15 mouse cellular contexts compared by ENCODE assay signal in genomic region chr2:129633982-129634381, GRCm38 (mm10). TPM values are rescaled to one million over a fixed set of nuclear protein-coding genes. Genes with fewer than 3 reads are reported as not detected.
DNase-seq lines count a peak whose midpoint lies in the region; TF ChIP-seq lines count a peak whose summit lies in the region.
"Had no signal": no experiment of that assay in that cellular context is flagged by ENCODE, and none has a peak within 500 bp of the region (broad histone marks: within the 10 kb centered on the region; RNA-seq: fewer than 3 reads in every experiment).

No protein-coding gene starts in this region.

- peaks cover 30% of the 10 kb centered on the region for H3K36me3 ChIP-seq in macrophage (ENCODE audit: inconsistent target)

- TF ChIP-seq CTCF in layer of hippocampus, adult 2 months (conservative IDR thresholded peaks at IDR 0.05), result no peak

- peak overlapping the region; percentile 29; the same call in 1 of the 2 replicates for H3K27ac ChIP-seq in layer of hippocampus, adult 2 months
- peak overlapping the region; percentile 59; the same call in 1 of the 2 replicates for H3K27ac ChIP-seq in macrophage
- H3K27ac ChIP-seq: embryonic facial prominence, embryonic 13.5 days; hindbrain, embryonic 13.5 days; limb, embryonic 13.5 days; liver, embryonic 14.5 days; midbrain, embryonic 15.5 days; neural tube, embryonic 15.5 days had no signal

- DNase-seq in heart, adult 11 months, result peak; percentile 89
- DNase-seq in heart, postnatal 4 days, result no peak
- no peak for DNase-seq in layer of hippocampus, adult 2 months (ENCODE audit: low spot score in 2 of 2)
- no peak for DNase-seq in layer of hippocampus, adult 18-20 months (ENCODE audit: low spot score in 2 of 2)
- DNase-seq in NIH3T3 (ENCODE audit: low read depth), result peak; percentile 38
- DNase-seq in frontal cortex, postnatal 36 days (ENCODE audit: low spot score in 2 of 2), result no peak
- DNase-seq: spleen, adult 18-20 months had no signal

- 81% methylated on average over 3 of the region's 3 CpGs for WGBS in macrophage (ENCODE audit: missing documents)

- no peak overlapping the region for H3K4me3 ChIP-seq in layer of hippocampus, adult 2 months
- H3K4me3 ChIP-seq in macrophage (ENCODE audit: inconsistent target), result no peak overlapping the region
- H3K4me3 ChIP-seq: embryonic facial prominence, embryonic 13.5 days; hindbrain, embryonic 13.5 days; limb, embryonic 13.5 days; megakaryocyte, embryonic 14.5 days; midbrain, embryonic 15.5 days; neural tube, embryonic 15.5 days had no signal

- no peaks in the 10 kb centered on the region for H3K79me2 ChIP-seq in macrophage (ENCODE audit: inconsistent target)

RNA-seq across cellular contexts. Expression of gene Sirpa, which starts 41.3 kb away (rescaled TPM):
- total RNA-seq in heart, postnatal 4 days (2021), result 10 to 100 TPM; 22.4 to 23.0 TPM
- 100 to 1,000 TPM; 279 to 289 TPM for total RNA-seq in layer of hippocampus, adult 2 months (2021)
- 100 to 1,000 TPM; 295 to 305 TPM for total RNA-seq in layer of hippocampus, adult 18-20 months (2021)
- total RNA-seq in macrophage (2018; cell fraction: chromatin; rRNA removed), result 1,000 to 10,000 TPM in 25 of 26 experiments, 100 to 1,000 TPM in 1; 486 to 5,251 (median 2,764) TPM
- 1,000 to 10,000 TPM; 1,654 to 2,625 (median 2,091) TPM for total RNA-seq in macrophage (2018; cell fraction: cytosol; rRNA removed)
- total RNA-seq in macrophage (2018; cell fraction: nucleus; rRNA removed), result 1,000 to 10,000 TPM in 25 of 26 experiments, 100 to 1,000 TPM in 1; 968 to 4,930 (median 3,847) TPM
- 1,368 to 2,259 TPM (median 1,677 TPM) in 3 replicates for polyA plus RNA-seq in macrophage (2018)

Comparison
In these comparisons a context has a peak if more than half of its experiments do, and no peak if none do; other contexts are left out.
1. DNase-seq: peak in heart, adult 11 months (single experiment) and NIH3T3 (single experiment); none in heart, postnatal 4 days (single experiment), layer of hippocampus, adult 2 months (0 of 2), layer of hippocampus, adult 18-20 months (0 of 2) and frontal cortex, postnatal 36 days (0 of 2).
2. RNA of gene Sirpa, which starts 41.3 kb away (total RNA-seq): 295 to 305 TPM in layer of hippocampus, adult 18-20 months and 279 to 289 TPM in layer of hippocampus, adult 2 months; 22.4 to 23.0 TPM in heart, postnatal 4 days; every median in the first group is over 10 times any median in the second.